Mouse (Mus musculus): ENCODE data around the gene Ltbr. TPM values are rescaled to one million over a fixed set of nuclear protein-coding genes. Genes with fewer than 3 reads are reported as not detected.

The Ltbr gene
- polyA plus RNA-seq, 1 experiment: 8.0 TPM

GRCm38 (mm10) chr6:125303242-125303641 lies 10.4 kb downstream of the Ltbr start:
- Histone ChIP-seq H3K27me3 (ENCODE audit: control insufficient read depth, insufficient read depth, low read length, poor library complexity, severe bottlenecking) (no peaks in the 10 kb centered on the region), H3K4me3 (ENCODE audit: low read depth, low read length) (no peak overlapping the region), H3K27ac (ENCODE audit: insufficient read depth, low read length) (no peak overlapping the region), H3K36me3 (ENCODE audit: control insufficient read depth, insufficient read depth, low read length, poor library complexity, severe bottlenecking) (no peaks in the 10 kb centered on the region), H3K4me1 (ENCODE audit: control insufficient read depth, insufficient read depth, low read length) (no peaks in the 10 kb centered on the region), H3K9ac (ENCODE audit: low read depth, poor library complexity, severe bottlenecking) (no peak overlapping the region), H3K9me3 (replicated peaks; ENCODE audit: control insufficient read depth, insufficient read depth, low read length, poor library complexity, severe bottlenecking) (no peaks in the 10 kb centered on the region)
- TF ChIP-seq POLR2A (IDR thresholded peaks at IDR 0.05; ENCODE audit: insufficient read depth, low read length) (no peak), EP300 (IDR thresholded peaks at IDR 0.05; ENCODE audit: insufficient read depth, low read depth, low read length) (no peak), CTCF (IDR thresholded peaks at IDR 0.05; ENCODE audit: low read depth, low read length) (no peak)

GRCm38 (mm10) chr6:125302231-125302982 lies 11.3 kb downstream of the Ltbr start:
- Histone ChIP-seq H3K27me3 (ENCODE audit: control insufficient read depth, insufficient read depth, low read length, poor library complexity, severe bottlenecking) (no peaks in the 10 kb centered on the region), H3K4me3 (ENCODE audit: low read depth, low read length) (no peak overlapping the region), H3K9ac (ENCODE audit: low read depth, poor library complexity, severe bottlenecking) (no peak overlapping the region), H3K9me3 (replicated peaks; ENCODE audit: control insufficient read depth, insufficient read depth, low read length, poor library complexity, severe bottlenecking) (no peaks in the 10 kb centered on the region), H3K4me1 (ENCODE audit: control insufficient read depth, insufficient read depth, low read length) (no peaks in the 10 kb centered on the region), H3K27ac (ENCODE audit: insufficient read depth, low read length) (no peak overlapping the region), H3K36me3 (ENCODE audit: control insufficient read depth, insufficient read depth, low read length, poor library complexity, severe bottlenecking) (no peaks in the 10 kb centered on the region)
- TF ChIP-seq EP300 (IDR thresholded peaks at IDR 0.05; ENCODE audit: insufficient read depth, low read depth, low read length): no peak
- TF ChIP-seq CTCF (IDR thresholded peaks at IDR 0.05; ENCODE audit: low read depth, low read length): no peak
- TF ChIP-seq POLR2A (IDR thresholded peaks at IDR 0.05; ENCODE audit: insufficient read depth, low read length): no peak

GRCm38 (mm10) chr6:125300982-125301381 lies 12.7 kb downstream of the Ltbr start:
- H3K4me1 ChIP-seq (ENCODE audit: control insufficient read depth, insufficient read depth, low read length): no peaks in the 10 kb centered on the region
- no peaks in the 10 kb centered on the region for H3K9me3 ChIP-seq (replicated peaks; ENCODE audit: control insufficient read depth, insufficient read depth, low read length, poor library complexity, severe bottlenecking)
- no peak overlapping the region for H3K9ac ChIP-seq (ENCODE audit: low read depth, poor library complexity, severe bottlenecking)
- no peaks in the 10 kb centered on the region for H3K36me3 ChIP-seq (ENCODE audit: control insufficient read depth, insufficient read depth, low read length, poor library complexity, severe bottlenecking)
- TF ChIP-seq POLR2A (IDR thresholded peaks at IDR 0.05; ENCODE audit: insufficient read depth, low read length) (no peak), EP300 (IDR thresholded peaks at IDR 0.05; ENCODE audit: insufficient read depth, low read depth, low read length) (no peak), CTCF (IDR thresholded peaks at IDR 0.05; ENCODE audit: low read depth, low read length) (no peak)
- H3K4me3 ChIP-seq (ENCODE audit: low read depth, low read length): no peak overlapping the region
- no peak overlapping the region for H3K27ac ChIP-seq (ENCODE audit: insufficient read depth, low read length)
- no peaks in the 10 kb centered on the region for H3K27me3 ChIP-seq (ENCODE audit: control insufficient read depth, insufficient read depth, low read length, poor library complexity, severe bottlenecking)

GRCm38 (mm10) chr6:125297149-125297820 lies 16.4 kb downstream of the Ltbr start:
- Histone ChIP-seq H3K9me3 (replicated peaks; ENCODE audit: control insufficient read depth, insufficient read depth, low read length, poor library complexity, severe bottlenecking) (0 out of 2 replicates have a peak, but pooled peaks cover 2% of the 10 kb centered on the region), H3K36me3 (ENCODE audit: control insufficient read depth, insufficient read depth, low read length, poor library complexity, severe bottlenecking) (no peaks in the 10 kb centered on the region), H3K27me3 (ENCODE audit: control insufficient read depth, insufficient read depth, low read length, poor library complexity, severe bottlenecking) (no peaks in the 10 kb centered on the region), H3K9ac (ENCODE audit: low read depth, poor library complexity, severe bottlenecking) (no peak overlapping the region), H3K4me1 (ENCODE audit: control insufficient read depth, insufficient read depth, low read length) (no peaks in the 10 kb centered on the region), H3K27ac (ENCODE audit: insufficient read depth, low read length) (no peak overlapping the region), H3K4me3 (ENCODE audit: low read depth, low read length) (no peak overlapping the region)
- TF ChIP-seq POLR2A (IDR thresholded peaks at IDR 0.05; ENCODE audit: insufficient read depth, low read length) (no peak), EP300 (IDR thresholded peaks at IDR 0.05; ENCODE audit: insufficient read depth, low read depth, low read length) (no peak), CTCF (IDR thresholded peaks at IDR 0.05; ENCODE audit: low read depth, low read length) (no peak)

- TF ChIP-seq POLR2A (IDR thresholded peaks at IDR 0.05; ENCODE audit: insufficient read depth, low read length) (no peak), EP300 (IDR thresholded peaks at IDR 0.05; ENCODE audit: insufficient read depth, low read depth, low read length) (no peak), CTCF (IDR thresholded peaks at IDR 0.05; ENCODE audit: low read depth, low read length) (no peak)
- H3K36me3 ChIP-seq (ENCODE audit: control insufficient read depth, insufficient read depth, low read length, poor library complexity, severe bottlenecking): no peaks in the 10 kb centered on the region
- H3K4me3 ChIP-seq (ENCODE audit: low read depth, low read length): no peak overlapping the region
Observed at GRCm38 (mm10) chr6:125294049-125294448, 19.6 kb downstream of the Ltbr start.

GRCm38 (mm10) chr6:125292256-125292655 lies 21.4 kb downstream of the Ltbr start:
- Histone ChIP-seq H3K36me3 (ENCODE audit: control insufficient read depth, insufficient read depth, low read length, poor library complexity, severe bottlenecking) (no peaks in the 10 kb centered on the region), H3K4me1 (ENCODE audit: control insufficient read depth, insufficient read depth, low read length) (no peaks in the 10 kb centered on the region), H3K27me3 (ENCODE audit: control insufficient read depth, insufficient read depth, low read length, poor library complexity, severe bottlenecking) (no peaks in the 10 kb centered on the region), H3K9ac (ENCODE audit: low read depth, poor library complexity, severe bottlenecking) (no peak overlapping the region), H3K4me3 (ENCODE audit: low read depth, low read length) (no peak overlapping the region), H3K27ac (ENCODE audit: insufficient read depth, low read length) (no peak overlapping the region), H3K9me3 (replicated peaks; ENCODE audit: control insufficient read depth, insufficient read depth, low read length, poor library complexity, severe bottlenecking) (0 out of 2 replicates have a peak, but pooled peaks cover 2% of the 10 kb centered on the region)
- TF ChIP-seq CTCF (IDR thresholded peaks at IDR 0.05; ENCODE audit: low read depth, low read length): no peak
- no peak for TF ChIP-seq EP300 (IDR thresholded peaks at IDR 0.05; ENCODE audit: insufficient read depth, low read depth, low read length)
- no peak for TF ChIP-seq POLR2A (IDR thresholded peaks at IDR 0.05; ENCODE audit: insufficient read depth, low read length)

More at GRCm38 (mm10) chr6:125294049-125294448, 19.6 kb downstream of the Ltbr start:
- H3K9me3 ChIP-seq (replicated peaks; ENCODE audit: control insufficient read depth, insufficient read depth, low read length, poor library complexity, severe bottlenecking): 0 out of 2 replicates have a peak, but pooled peaks cover 2% of the 10 kb centered on the region
- no peaks in the 10 kb centered on the region for H3K27me3 ChIP-seq (ENCODE audit: control insufficient read depth, insufficient read depth, low read length, poor library complexity, severe bottlenecking)
- H3K9ac ChIP-seq (ENCODE audit: low read depth, poor library complexity, severe bottlenecking): no peak overlapping the region
- no peaks in the 10 kb centered on the region for H3K4me1 ChIP-seq (ENCODE audit: control insufficient read depth, insufficient read depth, low read length)
- H3K27ac ChIP-seq (ENCODE audit: insufficient read depth, low read length): no peak overlapping the region
